Mouse (Mus musculus) frontal cortex, postnatal 10 days (tissue): Measurements from ENCODE around the gene Casd1.

ENCODE experiments used
- DNase-seq, 2 experiments: peaks; one replicate each; pipeline ENCODE4 v3.0.0; 2022; ENCODE audit warnings: low spot score in 2 of 2, mixed read lengths in 1 of 2

The Casd1 gene

DNA sequence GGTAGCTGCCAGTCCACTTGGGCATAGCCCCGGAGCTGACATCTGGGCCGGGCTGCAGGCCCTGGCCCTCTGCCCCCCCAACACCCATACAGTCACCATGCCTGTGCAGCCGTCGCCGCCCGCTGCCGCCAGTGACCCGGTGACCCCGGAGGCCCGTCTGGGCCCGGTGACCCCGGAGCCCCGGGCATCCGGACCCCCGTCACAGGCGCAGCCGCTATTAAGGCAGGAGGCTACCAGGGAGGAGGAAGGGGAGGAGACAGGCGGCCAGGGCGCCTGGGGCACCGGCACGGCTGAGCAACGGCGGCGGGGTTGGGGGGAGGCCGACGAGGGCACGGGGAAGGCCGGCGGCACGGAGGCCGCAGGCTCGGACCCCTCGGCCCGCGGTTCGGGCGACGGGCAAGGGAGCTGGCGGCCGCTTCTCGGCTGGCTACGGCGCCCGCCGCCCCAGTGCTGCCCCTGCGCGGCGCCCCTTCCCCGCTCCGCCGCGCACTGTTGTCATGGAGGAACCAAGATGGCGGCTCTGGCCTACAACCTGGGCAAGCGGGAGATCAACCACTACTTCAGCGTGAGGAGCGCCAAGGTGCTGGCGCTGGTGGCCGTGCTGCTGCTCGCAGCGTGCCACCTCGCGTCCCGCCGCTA, at the start of gene Casd1:
Gene Casd1, plus strand, starts transcription at position 182 of the 639 bp plus-strand sequence.
- DNase-seq, result peak; percentile 33 to 67

DNA sequence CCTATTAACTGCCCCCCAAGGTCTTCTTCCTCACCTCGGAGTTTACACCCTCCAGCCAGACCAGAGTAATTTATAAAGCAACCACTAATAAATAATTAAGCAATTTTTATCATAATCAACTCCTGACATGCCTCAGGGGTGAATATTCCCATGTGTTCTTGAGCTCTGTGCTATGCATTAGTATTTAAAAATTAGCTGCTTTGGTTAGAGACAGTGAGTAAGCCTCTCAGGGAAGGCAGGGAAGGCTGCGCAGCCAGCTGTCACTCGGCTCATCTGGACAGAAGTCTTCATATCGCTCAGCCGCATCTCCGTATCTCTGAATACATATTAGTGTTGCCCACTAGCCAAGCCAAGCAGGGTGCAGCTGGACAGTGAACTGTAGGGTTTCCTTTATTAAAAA, 45.3 kb upstream of the Casd1 start:
- no peak for DNase-seq

DNA sequence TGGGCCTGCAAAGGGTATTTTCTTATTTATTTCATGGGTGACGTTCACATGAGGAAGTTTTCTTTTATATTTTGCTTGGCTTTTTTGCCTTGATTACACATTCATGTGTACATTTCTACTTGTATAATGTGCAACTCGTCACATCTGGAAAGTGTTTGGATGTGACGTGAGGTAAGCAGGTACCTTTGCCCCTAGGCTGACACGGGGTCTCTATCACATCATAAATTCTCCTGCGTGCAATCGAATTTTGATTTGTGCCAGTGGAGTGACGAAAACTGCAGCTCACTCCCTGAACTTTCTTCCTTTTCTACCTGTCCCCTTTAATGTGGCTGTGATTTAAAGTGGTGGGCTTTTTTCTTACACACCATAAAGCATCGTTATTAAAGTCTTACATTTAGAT, 43.6 kb upstream of the Casd1 start:
- DNase-seq, result no peak

DNA sequence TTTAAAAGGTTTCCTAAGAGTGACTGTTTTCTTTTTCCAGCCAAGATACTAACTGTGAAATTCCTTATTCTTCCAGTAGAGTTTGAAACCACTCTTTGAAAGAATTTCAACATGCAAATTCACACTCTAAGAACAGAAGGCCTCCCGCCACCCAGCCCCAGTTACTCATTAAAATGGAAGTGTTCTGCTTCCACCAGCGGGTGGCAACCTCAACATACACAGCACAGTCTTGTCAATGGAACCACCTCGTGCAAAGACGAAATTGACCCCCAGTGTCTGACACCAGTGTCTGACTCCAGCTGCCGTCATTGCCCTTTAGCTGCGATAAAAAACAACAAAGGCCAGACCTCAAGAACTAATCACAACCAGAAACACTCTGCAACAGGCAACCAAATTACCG, 43.0 kb upstream of the Casd1 start:
- DNase-seq, result peak; percentile 34 to 47

DNA sequence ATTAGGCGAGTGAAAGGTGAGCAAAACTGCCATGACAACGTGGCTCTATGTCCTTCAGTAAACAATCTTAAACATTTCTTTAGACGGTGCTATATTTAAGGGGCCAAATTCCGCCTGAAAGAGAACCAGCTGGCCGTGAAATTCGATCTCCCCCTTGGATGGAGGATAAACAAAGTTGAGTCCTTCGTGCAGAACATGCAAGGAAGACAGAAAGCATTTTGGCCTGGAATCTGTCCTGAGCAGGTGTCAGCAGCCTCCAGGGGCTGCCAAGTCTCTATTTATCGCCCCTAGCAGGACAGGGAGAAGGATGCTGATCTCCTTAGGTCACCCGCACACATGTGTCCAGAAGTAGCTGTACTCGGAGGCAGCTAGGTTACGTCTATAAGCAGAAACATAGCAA, 39.5 kb upstream of the Casd1 start:
- DNase-seq, result no peak

DNA sequence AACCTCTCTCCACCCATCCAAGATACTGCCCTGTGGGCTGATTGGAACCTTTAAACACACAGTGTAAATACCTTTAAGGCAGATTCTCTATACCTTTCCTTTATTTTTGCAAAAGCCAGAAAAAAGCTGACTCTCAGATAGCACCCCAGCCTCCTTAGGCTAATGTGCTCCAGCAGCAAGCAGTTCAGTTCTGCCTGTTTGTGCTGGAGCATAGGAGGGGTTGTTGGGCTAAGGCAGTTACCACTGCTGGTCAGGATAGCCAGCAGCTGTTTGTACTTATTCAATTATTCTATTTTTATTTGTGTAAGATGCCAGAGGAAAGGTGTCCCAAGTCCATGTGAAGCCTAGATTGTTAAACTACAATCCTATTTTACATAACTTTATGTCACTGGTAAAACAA, 39.0 kb upstream of the Casd1 start:
- DNase-seq, result no peak

DNA sequence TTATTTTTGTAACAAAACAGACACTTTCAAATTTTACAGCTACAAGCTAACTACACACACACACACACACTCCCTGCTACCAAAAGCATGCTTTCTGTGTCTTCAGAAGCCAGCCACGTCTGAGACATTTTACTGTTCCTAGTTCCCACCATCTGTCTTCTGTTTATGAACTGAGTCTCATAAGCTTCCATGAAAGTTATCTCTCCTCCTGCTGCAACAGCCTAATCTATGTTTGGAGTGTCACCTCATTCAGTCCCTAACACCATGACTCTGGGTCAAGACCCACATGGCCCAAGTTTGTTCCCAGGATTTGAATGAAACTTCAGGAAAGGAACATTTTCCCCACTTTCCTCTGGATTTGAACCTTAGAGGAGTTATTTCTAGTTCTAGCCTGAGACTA, 38.2 kb upstream of the Casd1 start:
- DNase-seq, result no peak

DNA sequence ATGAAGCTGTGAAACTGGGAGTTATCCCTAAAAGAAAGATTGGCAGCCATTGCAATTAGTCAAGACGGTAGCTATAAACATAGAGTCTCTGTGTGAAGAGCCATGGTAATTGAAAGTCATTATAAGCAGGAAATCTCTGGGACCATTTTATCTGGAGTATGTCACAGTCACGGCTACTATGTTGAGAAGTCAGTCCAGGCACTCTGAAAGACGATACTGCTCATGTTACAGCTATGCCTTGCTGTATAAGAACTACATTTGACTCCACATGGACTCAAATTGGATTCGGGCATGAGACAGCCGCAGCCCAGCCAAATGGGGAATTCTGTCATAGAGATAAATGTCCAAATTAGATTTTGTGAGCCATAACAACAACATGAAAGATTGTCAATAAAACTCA, 37.2 kb upstream of the Casd1 start:
- no peak for DNase-seq

DNA sequence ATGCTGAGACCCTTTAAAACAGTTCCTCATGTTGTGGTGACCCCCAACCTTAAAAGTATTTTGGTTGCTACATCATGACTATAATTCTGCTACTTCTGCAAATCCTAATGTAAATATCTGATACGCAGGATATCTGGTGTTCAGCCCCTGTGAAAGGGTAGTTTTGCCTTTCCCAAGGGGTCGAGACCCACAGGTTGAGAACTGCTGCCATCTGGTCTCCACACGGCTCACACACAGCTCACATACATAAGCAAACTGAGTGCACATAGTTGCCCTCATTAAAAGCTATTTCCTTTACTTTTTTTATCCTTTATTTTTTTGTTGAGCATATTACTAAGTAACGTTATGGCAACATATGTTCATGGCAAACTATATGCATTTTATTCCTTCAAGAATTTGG, 30.2 kb upstream of the Casd1 start:
- no peak for DNase-seq

DNA sequence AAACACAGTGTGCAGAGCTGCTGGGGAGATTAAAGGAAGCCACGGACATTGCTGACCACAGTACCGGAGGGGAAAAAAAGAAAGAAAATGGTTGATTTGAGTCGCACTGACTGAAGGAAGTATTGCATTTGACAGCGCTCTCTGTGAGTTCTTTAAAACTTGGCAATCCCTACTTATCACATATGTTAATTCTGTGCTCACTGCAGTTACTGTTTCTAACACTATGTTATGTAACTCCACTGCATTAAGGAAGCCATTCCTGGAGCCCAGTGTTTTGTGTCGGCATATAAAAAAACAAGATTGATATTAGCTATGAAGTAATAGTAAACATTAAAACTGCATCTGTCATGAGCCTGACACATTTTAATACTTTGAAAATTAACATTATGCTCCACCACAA, 22.9 kb upstream of the Casd1 start:
- DNase-seq, result no peak

DNA sequence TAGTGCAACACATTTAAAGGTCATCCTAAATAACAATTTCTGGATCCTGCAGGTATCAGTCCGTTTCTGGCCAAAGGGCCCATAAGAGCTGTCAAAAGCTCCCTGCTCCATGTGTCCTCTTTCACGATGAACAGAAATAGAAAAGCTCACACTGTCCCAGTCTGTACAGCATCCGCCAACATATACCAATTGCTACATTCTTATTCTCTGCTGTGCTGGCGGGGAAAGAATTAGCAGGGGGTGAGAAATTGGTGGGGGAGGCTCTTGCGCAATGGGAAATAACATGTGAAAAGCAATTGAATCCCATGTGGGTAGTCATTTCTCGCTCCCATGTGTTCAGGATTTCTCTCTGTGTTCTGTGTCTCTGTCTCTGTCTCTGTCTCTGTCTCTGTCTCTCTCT, 22.3 kb upstream of the Casd1 start:
- no peak for DNase-seq

DNA sequence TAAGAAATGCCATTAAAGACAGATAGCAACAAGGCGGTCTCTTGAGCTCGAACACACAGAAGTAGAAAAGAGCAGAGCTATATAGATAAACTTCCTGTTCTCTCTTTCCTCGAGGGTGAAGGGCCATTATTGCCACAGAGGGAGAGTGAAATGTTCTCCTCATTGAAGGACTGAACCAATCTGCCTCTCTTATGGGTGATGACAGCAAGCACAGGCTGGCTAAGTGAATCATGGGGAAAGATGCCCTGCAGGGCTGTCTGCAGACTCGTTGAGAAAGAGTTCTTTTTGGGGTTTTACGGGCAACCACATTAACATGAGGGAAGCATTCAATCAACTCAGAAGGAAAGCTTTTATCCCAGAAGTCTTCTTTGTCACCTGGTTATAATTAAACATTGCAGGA, 21.0 kb upstream of the Casd1 start:
- no peak for DNase-seq

DNA sequence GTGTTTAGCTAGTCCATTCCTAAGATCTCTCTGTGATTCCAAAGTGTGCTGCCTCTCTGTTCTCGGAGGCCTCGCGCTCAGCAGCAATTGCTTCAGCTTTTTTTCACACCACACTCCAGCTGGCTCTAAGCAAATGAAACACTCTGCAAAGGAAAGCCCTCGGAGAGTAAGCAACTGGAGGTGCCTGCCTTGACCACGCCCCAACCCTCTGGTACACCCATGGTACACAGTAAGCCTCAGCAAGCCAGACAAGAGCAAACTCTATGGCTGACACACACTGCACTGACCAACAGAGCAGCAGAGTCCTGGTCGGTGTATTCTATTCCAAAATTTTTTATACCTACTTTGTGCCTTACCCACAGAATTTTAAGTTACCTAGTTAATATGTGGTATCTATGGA, 17.2 kb upstream of the Casd1 start:
- no peak for DNase-seq

DNA sequence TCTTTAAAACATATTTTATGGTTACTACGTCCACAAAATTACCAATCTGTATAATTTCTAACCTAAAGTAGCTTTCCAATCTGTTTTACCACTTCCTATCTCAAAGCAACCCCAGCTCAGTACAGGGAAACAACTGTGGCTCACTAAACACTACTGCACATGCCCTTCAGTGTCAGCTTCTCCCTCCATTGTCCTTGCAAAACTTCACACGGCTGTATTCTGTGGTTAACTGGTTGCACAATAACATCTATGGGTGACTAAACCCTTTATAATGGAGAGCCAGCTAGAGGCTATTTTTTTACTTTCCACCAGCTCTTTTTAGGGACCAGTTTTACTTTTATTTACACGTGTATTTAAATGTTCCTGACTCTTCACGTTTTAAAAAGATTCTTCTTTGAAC, 12.7 kb upstream of the Casd1 start:
- DNase-seq, result no peak

DNA sequence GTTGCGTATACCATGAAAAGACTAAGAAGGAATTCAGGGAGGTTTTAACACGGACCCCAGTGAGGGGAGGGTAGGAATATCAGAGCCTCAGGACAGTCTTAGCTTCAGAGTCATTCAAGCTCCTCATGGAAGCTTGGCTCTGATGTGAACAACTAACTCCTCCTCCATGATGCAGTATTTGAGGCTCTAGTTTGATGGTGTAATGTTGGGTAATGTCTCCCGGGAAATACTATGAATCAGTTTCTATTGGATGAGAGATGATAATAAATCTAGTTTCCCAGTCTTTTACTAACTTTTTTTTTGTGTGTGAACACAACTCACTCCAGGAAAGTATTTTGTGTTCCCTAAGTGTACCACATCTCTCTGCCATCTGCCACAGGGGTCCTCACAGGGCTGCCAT, 11.9 kb upstream of the Casd1 start:
- no peak for DNase-seq

DNA sequence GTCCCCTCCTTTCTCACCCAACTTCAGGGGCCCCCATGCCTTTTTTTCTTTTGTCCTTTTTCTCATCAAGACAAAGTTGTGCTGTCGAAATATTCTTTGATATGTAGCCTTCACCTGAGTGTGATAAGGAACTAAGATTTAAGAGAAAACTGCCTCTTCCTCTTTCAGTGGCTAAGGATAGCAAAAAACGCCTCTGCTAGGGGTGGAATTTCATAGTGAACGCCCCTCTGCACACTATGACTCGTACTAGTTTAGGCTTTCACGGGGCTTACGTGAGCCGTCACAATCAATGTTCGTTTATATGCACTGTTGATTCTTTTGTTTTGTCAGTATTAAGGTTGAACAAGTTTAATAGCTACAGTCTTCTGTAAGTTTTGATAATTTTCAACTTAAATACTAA, 10.6 kb upstream of the Casd1 start:
- no peak for DNase-seq

DNA sequence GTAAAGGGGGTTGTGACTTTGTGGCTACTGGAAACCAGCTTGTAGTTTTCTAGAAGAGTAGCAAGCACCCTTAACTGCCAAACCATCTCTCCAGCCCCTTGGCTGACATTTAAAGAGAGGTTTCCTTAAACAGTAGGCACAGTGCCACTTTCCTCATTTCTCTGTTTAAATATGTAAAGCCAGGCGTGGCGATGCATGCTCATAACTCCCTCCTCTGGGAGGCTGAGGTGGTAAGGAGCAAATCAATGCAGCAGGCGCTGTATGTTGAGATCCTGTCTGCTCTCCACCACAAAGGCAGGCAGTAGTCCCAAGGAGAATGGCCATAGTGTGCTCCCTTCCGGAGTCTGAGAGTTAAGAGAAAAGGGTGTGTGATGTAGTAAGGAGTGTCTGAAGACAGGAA, 2.9 kb upstream of the Casd1 start:
- DNase-seq, result no peak

DNA sequence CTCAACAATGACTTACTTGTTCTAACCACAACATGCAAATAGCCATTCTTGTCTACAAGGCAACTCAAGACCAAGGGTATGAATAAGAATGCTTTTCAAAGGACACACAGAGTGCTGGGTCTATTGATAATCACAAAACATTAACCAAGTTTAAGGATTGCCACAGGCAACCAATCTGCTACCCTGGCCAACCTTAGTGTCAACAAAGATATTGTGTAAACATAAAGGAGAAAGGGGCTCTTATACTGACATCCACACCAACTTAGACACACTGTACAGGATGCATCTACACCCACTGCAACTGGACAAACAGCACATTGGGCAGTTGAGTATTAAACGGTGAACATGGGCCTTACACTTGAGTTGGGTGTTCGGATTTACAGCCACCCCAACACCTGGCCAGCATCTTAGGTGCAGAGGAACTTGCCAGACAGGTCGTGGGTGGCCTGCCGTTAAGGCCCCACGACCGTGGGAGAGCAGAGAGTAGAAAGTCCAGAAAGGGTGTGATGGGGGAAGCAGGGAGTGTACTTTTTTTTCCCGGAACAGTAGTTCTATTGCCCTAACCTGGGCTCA, 468 bp upstream of the Casd1 start:
- no peak for DNase-seq

DNA sequence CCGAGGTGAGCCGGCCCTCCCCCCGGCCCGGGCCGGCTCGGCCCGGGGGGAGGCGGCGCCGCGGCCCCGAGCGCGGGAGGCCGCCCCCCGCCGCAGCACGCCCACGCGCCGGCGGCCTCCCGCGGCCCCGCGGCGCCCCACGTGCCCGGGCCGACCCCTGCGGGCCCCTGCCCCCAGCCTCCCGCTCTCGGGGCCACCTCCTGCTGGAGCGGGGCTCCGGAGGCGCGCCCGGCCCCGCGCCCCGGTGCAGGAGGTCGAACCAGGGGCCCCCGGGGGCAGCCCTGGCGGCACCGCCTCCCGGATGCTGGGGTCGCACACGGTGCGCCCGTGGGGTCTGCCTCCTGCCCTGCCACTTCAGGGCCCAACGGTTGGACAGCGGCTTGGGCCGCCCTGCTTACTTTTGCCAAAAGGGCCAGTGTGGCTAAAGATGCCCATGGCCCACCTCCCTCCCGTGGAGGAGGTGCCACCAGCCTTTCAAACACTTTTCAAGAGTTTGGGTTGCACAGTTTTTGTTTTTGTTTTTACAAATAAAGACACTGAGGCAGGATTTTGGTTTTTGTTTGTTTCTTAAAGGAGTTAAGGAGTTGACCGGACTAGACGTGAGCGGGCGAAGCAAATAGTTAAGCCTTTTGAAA, 775 bp downstream of the Casd1 start:
- DNase-seq, result peak; percentile 21 to 37

DNA sequence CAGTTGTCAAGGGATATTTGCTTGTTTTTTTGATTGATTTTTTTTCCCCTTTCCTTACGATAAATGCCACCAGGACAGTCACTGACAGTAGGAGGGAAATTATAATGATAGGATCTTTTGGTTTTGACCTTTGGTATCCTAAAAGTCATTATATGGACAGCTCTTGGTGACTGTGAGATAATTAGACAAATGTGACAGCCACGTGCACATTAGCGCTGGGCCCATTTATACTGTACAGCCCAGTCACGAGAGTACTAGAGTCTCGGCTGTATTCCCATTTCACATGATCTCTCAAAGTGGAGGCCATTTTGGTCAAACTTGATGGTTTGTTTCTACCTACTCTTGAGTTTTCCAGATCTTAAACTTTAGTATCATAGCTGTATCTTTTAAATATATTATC, 1.4 kb downstream of the Casd1 start:
- DNase-seq, result no peak

DNA sequence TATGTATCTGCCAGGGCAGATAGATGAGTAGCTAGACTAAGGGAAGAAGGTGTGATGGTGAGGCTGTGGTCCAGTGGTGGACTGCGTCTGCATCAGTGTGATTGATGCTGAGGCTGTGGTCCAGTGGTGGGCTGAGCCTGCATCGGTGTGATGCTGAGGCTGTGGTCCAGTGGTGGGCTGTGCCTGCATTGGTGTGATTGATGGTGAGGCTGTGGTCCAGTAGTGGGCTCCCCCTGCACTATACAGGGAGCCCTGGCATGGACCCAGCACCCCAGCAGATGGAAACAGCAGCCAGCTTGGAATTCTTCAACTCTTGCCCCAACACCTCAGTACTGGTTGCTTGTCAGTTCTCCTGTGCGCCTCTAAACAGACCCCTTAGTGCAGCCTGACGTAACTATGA, 5.8 kb downstream of the Casd1 start:
- DNase-seq, result no peak

DNA sequence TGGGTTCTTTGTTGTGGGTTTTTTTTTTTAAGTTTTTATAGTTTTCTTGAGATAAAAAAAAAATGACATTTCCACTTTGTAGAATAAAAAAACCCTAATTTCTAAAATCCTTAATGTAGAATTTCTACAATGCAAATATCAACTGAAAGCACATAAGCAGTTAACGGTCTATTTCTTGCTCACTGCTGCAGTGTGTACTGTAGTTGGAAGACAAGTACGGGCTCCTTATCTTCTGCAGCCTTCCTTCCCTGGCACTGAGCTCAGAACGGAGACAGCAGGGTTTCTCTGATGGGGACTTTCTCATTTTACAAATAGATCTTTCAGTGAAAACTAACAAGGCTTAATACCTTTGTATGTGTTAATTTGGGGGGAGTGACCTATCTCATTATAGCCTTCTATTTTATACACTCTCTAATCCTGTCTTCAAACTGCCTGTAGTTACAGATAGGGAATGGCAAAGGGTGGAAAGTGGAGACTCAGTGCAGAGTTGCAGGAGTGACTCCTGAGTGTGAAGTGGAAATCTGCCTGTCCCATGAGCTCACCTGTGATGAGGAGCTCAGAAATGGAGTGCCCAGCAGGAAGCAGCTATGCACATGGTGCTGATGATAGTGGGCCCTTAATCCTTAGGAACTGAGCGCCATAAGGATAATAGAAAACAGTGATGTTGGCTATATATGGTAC, 9.7 kb downstream of the Casd1 start:
- no peak for DNase-seq

DNA sequence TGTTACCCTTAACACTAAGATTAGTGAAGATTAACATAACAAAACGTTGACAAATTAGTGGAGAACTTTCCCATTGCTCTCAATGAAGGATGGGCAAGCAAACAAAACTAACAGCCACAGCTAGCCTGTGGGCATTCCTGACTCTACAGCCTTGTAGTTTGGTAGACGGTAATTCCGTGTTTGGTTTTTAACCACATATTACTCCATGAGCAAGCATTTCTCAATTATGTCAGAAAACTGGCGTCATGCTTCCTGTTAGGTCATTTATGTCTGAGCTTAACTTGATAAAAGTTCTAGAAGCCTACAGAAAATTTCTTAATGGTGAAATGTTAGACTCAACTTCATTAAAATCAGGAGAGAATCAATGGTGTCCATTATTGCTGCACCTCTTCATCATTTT, 11.2 kb downstream of the Casd1 start:
- DNase-seq, result no peak
